Mouse (Mus musculus): Measurements from ENCODE around the gene Kalrn. TPM values are rescaled to one million over a fixed set of nuclear protein-coding genes. Genes with fewer than 3 reads are reported as not detected.

Gene Kalrn
- polyA plus RNA-seq, 1 experiment from 2014 or later = 19.3 TPM

DNA sequence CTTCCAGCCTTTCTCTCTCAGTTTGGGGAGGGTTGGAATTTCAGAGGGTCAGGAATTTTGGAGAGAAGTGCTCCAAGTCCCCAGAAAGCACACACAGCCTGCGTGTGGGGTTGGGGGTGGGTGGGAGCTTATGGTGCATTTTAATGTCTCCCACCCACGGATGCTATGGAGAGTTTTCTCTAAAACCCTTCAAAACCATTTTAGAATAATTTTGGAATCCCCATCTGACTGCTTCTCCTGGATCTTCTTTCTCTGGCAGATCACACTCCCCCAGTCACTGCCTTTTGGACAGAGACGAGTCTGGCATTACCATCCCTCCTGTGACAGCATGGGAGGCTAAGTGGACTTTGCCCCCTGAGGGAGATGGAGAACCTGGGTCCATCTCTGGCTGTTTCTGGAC is 438.7 kb downstream of the Kalrn start:
- Histone ChIP-seq H3K4me2 (no peak overlapping the region), H3K9me3 (no peaks in the 10 kb centered on the region), H3K36me3 (no peaks in the 10 kb centered on the region), H3K9ac (no peak overlapping the region), H3K27me3 (replicated peaks) (no peaks in the 10 kb centered on the region), H3K4me1 (no peaks in the 10 kb centered on the region), H3K4me3 (replicated peaks) (no peak overlapping the region), H3K27ac (no peak overlapping the region)
- ATAC-seq (ENCODE audit: insufficient read depth, low FRiP score, low read depth) = no peak
- WGBS = 60% methylated on average over 3 of the region's 3 CpGs

DNA sequence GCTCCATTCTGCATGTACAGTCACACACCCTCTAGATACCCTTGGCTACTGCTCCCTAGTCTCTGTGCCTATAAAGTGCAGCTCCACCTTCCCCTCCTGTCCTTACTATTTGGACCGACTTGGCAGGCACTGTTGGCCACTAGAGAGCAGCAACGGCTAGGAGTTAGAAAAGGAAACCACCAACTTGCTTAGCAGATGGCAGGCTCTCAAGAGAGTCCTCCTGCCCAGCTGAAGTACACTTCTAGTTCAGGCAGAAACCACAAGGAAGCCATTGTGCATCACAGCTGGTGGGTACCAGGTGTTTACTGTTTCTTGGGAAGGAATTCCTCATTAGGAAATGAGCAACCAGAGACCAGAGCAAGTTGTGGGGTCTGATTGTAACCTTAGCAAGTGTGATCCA is 447.7 kb downstream of the Kalrn start:
- H3K4me1 ChIP-seq = no peaks in the 10 kb centered on the region
- H3K9ac ChIP-seq = no peak overlapping the region
- no peak for ATAC-seq (ENCODE audit: insufficient read depth, low FRiP score, low read depth)
- WGBS = 6% methylated on average over 2 of the region's 2 CpGs
- H3K9me3 ChIP-seq = no peaks in the 10 kb centered on the region
- H3K4me3 ChIP-seq (replicated peaks) = no peak overlapping the region
- no peak overlapping the region for H3K4me2 ChIP-seq
- H3K36me3 ChIP-seq = no peaks in the 10 kb centered on the region
- no peaks in the 10 kb centered on the region for H3K27me3 ChIP-seq (replicated peaks)
- H3K27ac ChIP-seq = no peak overlapping the region

GRCm38 (mm10) chr16:34122486-34122885 is 450.8 kb downstream of the Kalrn start:
- no peaks in the 10 kb centered on the region for H3K36me3 ChIP-seq
- H3K4me1 ChIP-seq = no peaks in the 10 kb centered on the region
- WGBS = 85% methylated on average over 9 of the region's 9 CpGs
- no peaks in the 10 kb centered on the region for H3K27me3 ChIP-seq (replicated peaks)
- no peak overlapping the region for H3K9ac ChIP-seq
- no peak overlapping the region for H3K4me3 ChIP-seq (replicated peaks)
- H3K4me2 ChIP-seq = no peak overlapping the region
- H3K9me3 ChIP-seq = no peaks in the 10 kb centered on the region
- no peak for ATAC-seq (ENCODE audit: insufficient read depth, low FRiP score, low read depth)
- no peak overlapping the region for H3K27ac ChIP-seq

GRCm38 (mm10) chr16:34121288-34121687 is 452.0 kb downstream of the Kalrn start:
- 75% methylated on average over 7 of the region's 7 CpGs for WGBS
- ATAC-seq (ENCODE audit: insufficient read depth, low FRiP score, low read depth) = no peak
- no peaks in the 10 kb centered on the region for H3K27me3 ChIP-seq (replicated peaks)
- no peak overlapping the region for H3K9ac ChIP-seq
- no peaks in the 10 kb centered on the region for H3K9me3 ChIP-seq
- H3K4me1 ChIP-seq = no peaks in the 10 kb centered on the region
- no peak overlapping the region for H3K27ac ChIP-seq
- H3K4me3 ChIP-seq (replicated peaks) = no peak overlapping the region
- H3K36me3 ChIP-seq = no peaks in the 10 kb centered on the region
- no peak overlapping the region for H3K4me2 ChIP-seq

- Histone ChIP-seq H3K4me3 (replicated peaks) (no peak overlapping the region), H3K4me1 (no peaks in the 10 kb centered on the region), H3K9me3 (no peaks in the 10 kb centered on the region), H3K36me3 (no peaks in the 10 kb centered on the region), H3K4me2 (no peak overlapping the region), H3K27me3 (replicated peaks) (no peaks in the 10 kb centered on the region), H3K27ac (no peak overlapping the region), H3K9ac (no peak overlapping the region)
- 59% methylated on average over 9 of the region's 9 CpGs for WGBS
- ATAC-seq (ENCODE audit: insufficient read depth, low FRiP score, low read depth) = no peak
These were observed 452.5 kb downstream of the Kalrn start for GRCm38 (mm10) chr16:34120801-34121201.

GRCm38 (mm10) chr16:34119844-34120243 is 453.5 kb downstream of the Kalrn start:
- Histone ChIP-seq H3K36me3 (no peaks in the 10 kb centered on the region), H3K9ac (no peak overlapping the region), H3K4me1 (no peaks in the 10 kb centered on the region), H3K9me3 (no peaks in the 10 kb centered on the region), H3K4me2 (no peak overlapping the region), H3K27me3 (replicated peaks) (no peaks in the 10 kb centered on the region), H3K27ac (no peak overlapping the region), H3K4me3 (replicated peaks) (no peak overlapping the region)
- WGBS = 85% methylated on average over 7 of the region's 7 CpGs
- ATAC-seq (ENCODE audit: insufficient read depth, low FRiP score, low read depth) = no peak

- no peak overlapping the region for H3K27ac ChIP-seq
- no peaks in the 10 kb centered on the region for H3K9me3 ChIP-seq
- H3K36me3 ChIP-seq = no peaks in the 10 kb centered on the region
- H3K27me3 ChIP-seq (replicated peaks) = no peaks in the 10 kb centered on the region
- no peak for ATAC-seq (ENCODE audit: insufficient read depth, low FRiP score, low read depth)
- H3K9ac ChIP-seq = no peak overlapping the region
- 22% methylated on average over 2 of the region's 2 CpGs for WGBS
- H3K4me1 ChIP-seq = no peaks in the 10 kb centered on the region
- no peak overlapping the region for H3K4me3 ChIP-seq (replicated peaks)
- no peak overlapping the region for H3K4me2 ChIP-seq
These were observed 454.0 kb downstream of the Kalrn start for GRCm38 (mm10) chr16:34119370-34119769.

DNA sequence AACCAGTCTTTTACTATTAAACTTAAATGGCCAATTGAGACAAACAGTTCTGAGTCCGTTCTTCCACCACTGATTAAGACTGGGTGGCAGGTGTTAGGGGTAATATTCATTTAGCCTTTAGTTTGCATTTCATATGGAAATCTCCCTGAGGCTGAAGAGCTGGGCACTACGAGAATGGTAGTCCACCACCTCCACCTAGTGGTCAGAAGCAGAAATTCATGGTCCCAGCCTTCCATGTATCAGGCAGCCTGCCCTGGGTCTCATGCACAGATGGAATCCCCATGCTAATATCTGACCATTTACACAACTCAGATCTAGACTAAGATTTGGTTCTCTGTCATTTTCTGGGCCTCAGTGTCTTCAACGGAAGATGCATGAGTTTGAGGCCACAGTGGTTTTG is 458.7 kb downstream of the Kalrn start:
- Histone ChIP-seq H3K4me2 (no peak overlapping the region), H3K4me3 (replicated peaks) (no peak overlapping the region), H3K4me1 (no peaks in the 10 kb centered on the region), H3K36me3 (no peaks in the 10 kb centered on the region), H3K27ac (no peak overlapping the region), H3K27me3 (replicated peaks) (no peaks in the 10 kb centered on the region), H3K9ac (no peak overlapping the region), H3K9me3 (no peaks in the 10 kb centered on the region)
- 10% methylated on average over 3 of the region's 3 CpGs for WGBS
- ATAC-seq (ENCODE audit: insufficient read depth, low FRiP score, low read depth) = no peak

GRCm38 (mm10) chr16:34113150-34113549 is 460.2 kb downstream of the Kalrn start:
- no peaks in the 10 kb centered on the region for H3K4me1 ChIP-seq
- no peak overlapping the region for H3K9ac ChIP-seq
- no peak overlapping the region for H3K4me3 ChIP-seq (replicated peaks)
- H3K4me2 ChIP-seq = no peak overlapping the region
- ATAC-seq (ENCODE audit: insufficient read depth, low FRiP score, low read depth) = no peak
- no peaks in the 10 kb centered on the region for H3K9me3 ChIP-seq
- WGBS = 87% methylated on average over 9 of the region's 9 CpGs
- no peaks in the 10 kb centered on the region for H3K27me3 ChIP-seq (replicated peaks)
- H3K27ac ChIP-seq = no peak overlapping the region
- no peaks in the 10 kb centered on the region for H3K36me3 ChIP-seq

DNA sequence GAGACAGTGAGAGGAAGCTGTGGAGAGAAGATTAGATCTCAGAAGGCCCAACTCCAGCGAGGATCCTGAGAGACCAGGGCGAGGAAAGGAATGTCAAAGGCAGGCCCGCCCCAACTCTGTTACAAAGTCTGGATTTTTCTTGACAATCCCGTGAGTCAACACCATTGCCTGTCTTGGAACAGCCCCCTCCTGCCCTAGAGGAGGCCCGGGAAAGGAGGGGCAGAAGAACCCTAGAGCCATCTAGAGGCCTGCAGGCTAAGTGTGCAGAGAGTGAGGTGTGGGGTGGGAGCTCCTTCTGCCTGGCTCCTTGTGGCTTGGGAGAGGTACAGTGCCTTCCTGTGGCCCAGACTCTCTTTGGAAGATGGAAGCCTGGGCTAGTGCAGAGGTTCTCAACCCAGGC is 460.8 kb downstream of the Kalrn start:
- Histone ChIP-seq H3K27ac (no peak overlapping the region), H3K4me1 (no peaks in the 10 kb centered on the region), H3K9me3 (no peaks in the 10 kb centered on the region), H3K4me2 (no peak overlapping the region), H3K4me3 (replicated peaks) (no peak overlapping the region), H3K36me3 (no peaks in the 10 kb centered on the region), H3K27me3 (replicated peaks) (no peaks in the 10 kb centered on the region), H3K9ac (no peak overlapping the region)
- peak; percentile 78 for ATAC-seq (ENCODE audit: insufficient read depth, low FRiP score, low read depth)
- WGBS = 28% methylated on average over 5 of the region's 5 CpGs

DNA sequence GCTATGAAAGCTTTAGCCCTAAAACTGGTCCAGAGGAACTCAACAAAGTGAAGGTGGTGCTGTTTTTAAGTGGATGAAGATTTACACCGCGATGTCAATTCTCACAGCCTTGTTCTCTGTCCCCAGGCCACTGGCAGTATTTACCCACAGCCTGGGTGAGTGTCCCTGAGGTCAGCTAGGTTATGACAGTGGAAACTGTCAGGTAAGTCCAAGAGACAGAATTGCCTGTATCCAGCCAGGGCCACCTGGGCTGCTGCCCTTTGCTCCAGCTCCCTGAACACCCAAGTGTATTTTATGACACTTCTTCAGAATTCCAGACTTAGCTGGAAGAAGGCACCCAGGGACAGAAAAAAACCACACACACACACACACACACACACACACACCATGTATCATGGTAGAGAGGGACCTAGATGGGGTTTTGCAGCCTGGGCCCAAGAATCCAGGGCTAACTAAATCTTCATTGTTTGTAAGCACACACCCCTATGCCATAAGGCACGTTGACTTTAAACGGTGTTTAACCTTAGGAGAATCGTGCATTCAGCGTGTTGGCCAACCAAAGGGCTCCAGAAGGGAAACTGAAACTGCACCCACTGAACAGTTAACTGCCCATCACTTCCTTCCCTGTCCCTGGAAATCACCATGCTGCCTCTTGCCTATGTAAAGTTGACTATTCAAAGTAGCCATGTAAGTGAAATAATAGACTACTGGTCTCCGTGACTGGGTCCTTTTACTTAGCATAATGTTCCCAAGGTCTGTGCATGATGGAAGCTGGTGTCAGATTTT is 462.3 kb downstream of the Kalrn start:
- H3K4me3 ChIP-seq (replicated peaks) = no peak overlapping the region
- H3K9ac ChIP-seq = no peak overlapping the region
- WGBS = 83% methylated on average over 7 of the region's 7 CpGs
- no peak for ATAC-seq (ENCODE audit: insufficient read depth, low FRiP score, low read depth)
- no peaks in the 10 kb centered on the region for H3K27me3 ChIP-seq (replicated peaks)
- no peaks in the 10 kb centered on the region for H3K36me3 ChIP-seq
- no peak overlapping the region for H3K27ac ChIP-seq
- H3K4me2 ChIP-seq = no peak overlapping the region
- H3K4me1 ChIP-seq = no peaks in the 10 kb centered on the region
- H3K9me3 ChIP-seq = no peaks in the 10 kb centered on the region

DNA sequence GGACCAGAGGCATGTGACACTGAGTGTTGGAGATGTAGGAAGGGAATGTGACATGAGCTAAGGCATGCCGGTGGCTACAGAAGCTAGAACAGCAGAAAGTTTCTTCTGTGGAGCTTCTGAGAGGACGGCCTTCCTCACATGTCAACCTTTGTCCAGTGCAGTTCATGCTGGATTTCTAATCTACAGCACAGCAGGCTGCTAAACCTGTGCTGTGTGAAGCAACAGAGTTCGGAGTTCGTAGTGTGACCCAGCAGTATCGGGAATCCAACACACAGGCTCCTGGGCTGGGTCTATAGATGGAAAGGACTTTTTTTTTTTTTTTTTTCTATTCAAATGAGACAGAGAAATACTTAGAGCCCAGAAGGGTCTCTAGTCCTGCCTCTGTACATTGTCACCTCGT is 468.9 kb downstream of the Kalrn start:
- Histone ChIP-seq H3K4me1 (0 out of 2 replicates have a peak, but pooled peaks cover 5% of the 10 kb centered on the region), H3K9me3 (no peaks in the 10 kb centered on the region), H3K27me3 (replicated peaks) (no peaks in the 10 kb centered on the region), H3K27ac (no peak overlapping the region), H3K9ac (no peak overlapping the region), H3K36me3 (no peaks in the 10 kb centered on the region), H3K4me3 (replicated peaks) (no peak overlapping the region), H3K4me2 (no peak overlapping the region)
- no peak for ATAC-seq (ENCODE audit: insufficient read depth, low FRiP score, low read depth)
- 86% methylated on average over 6 of the region's 6 CpGs for WGBS

DNA sequence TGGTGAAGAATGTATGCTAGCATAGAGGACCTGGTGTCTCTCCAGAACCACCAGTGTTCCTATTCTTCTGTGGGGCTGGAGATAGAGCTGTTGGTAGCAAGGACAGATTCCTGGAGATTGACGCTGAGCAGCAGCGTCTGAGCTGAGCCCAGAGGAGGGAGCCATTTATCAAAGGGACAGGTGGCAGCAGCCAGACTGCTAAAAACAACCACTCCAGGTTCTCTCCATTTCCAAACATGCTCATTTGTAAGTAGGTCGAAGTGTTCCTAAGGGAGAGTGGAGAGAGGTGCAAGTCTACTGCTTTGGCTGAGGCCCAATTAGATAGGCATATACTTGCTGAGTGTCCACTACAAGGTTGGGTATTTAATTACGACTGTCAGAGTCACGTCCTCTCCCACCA is 470.6 kb downstream of the Kalrn start:
- Histone ChIP-seq H3K27me3 (replicated peaks) (no peaks in the 10 kb centered on the region), H3K4me3 (replicated peaks) (no peak overlapping the region), H3K9ac (no peak overlapping the region), H3K4me2 (no peak overlapping the region), H3K9me3 (no peaks in the 10 kb centered on the region), H3K27ac (no peak overlapping the region), H3K36me3 (no peaks in the 10 kb centered on the region), H3K4me1 (0 out of 2 replicates have a peak, but pooled peaks cover 5% of the 10 kb centered on the region)
- ATAC-seq (ENCODE audit: insufficient read depth, low FRiP score, low read depth) = no peak
- WGBS = 31% methylated on average over 5 of the region's 5 CpGs

All from stomach, embryonic 15.5 days (tissue).